Mouse (Mus musculus) G1E (cell line): ENCODE results near the gene Fam3c.

ENCODE experiments used
- CTCF ChIP-seq: IDR thresholded peaks from 2 replicates; pipeline ENCODE4 v1.5.1; 2012; ENCODE audit warnings: low read depth, low read length, inconsistent platforms, mixed read lengths
- GATA1 ChIP-seq: IDR thresholded peaks from 2 replicates; pipeline ENCODE4 v1.6.1; 2012; ENCODE audit warnings: borderline replicate concordance, low read length, inconsistent platforms, mixed read lengths
- GATA2 ChIP-seq: IDR thresholded peaks from 2 replicates; pipeline ENCODE4 v1.6.1; 2012; ENCODE audit warnings: low read depth, low read length, inconsistent platforms, borderline replicate concordance
- POLR2AphosphoS5 ChIP-seq: IDR thresholded peaks from 2 replicates; pipeline ENCODE4 v1.6.1; 2012; ENCODE audit warnings: low read depth, low read length, inconsistent platforms; ENCODE audit not compliant: insufficient replicate concordance
- TAL1 ChIP-seq: conservative IDR thresholded peaks from 2 replicates; pipeline ENCODE4 v1.6.1; 2012; ENCODE audit warnings: low read depth, low read length, inconsistent platforms, mixed read lengths

GRCm38 (mm10) chr6:22277941-22278340 lies 78.1 kb downstream of the Fam3c start:
- TF ChIP-seq CTCF (no peak), GATA1 (no peak), GATA2 (no peak), TAL1 (no peak), POLR2AphosphoS5 (no peak)
